Comparison of ENCODE assay signal across 20 mouse cellular contexts in genomic region chr2:29504848-29505247, GRCm38 (mm10).
A peak's percentile ranks its signal among the peaks of the same experiment; 100 is the strongest.
DNase-seq lines count a peak whose midpoint lies in the region; ATAC-seq and TF ChIP-seq lines count a peak whose summit lies in the region.
"Had no signal": no experiment of that assay in that cellular context is flagged by ENCODE, and none has a peak within 500 bp of the region (broad histone marks: within the 10 kb centered on the region; RNA-seq: fewer than 3 reads in every experiment).

No protein-coding gene starts in this region.

- H3K4me2 ChIP-seq in midbrain, embryonic 12.5 days (replicated peaks), result no peak overlapping the region
- H3K4me2 ChIP-seq in midbrain, embryonic 14.5 days (ENCODE audit: low read length), result no peak overlapping the region
- H3K4me2 ChIP-seq in midbrain, embryonic 16.5 days (ENCODE audit: low read length), result no peak overlapping the region
- H3K4me2 ChIP-seq: embryonic facial prominence, embryonic 12.5 days; forebrain, embryonic 13.5 days; forebrain, embryonic 15.5 days had no signal

- H3K9me3 ChIP-seq in midbrain, embryonic 12.5 days, result no peaks in the 10 kb centered on the region
- H3K9me3 ChIP-seq in midbrain, embryonic 10.5 days (replicated peaks), result no peaks in the 10 kb centered on the region
- H3K9me3 ChIP-seq in midbrain, embryonic 14.5 days (ENCODE audit: control insufficient read depth, low read length), result no peaks in the 10 kb centered on the region
- no peaks in the 10 kb centered on the region for H3K9me3 ChIP-seq in midbrain, embryonic 16.5 days (replicated peaks; ENCODE audit: control insufficient read depth, low read length, poor library complexity, severe bottlenecking)
- H3K9me3 ChIP-seq: embryonic facial prominence, embryonic 10.5 days; embryonic facial prominence, embryonic 12.5 days; forebrain, embryonic 13.5 days; forebrain, embryonic 15.5 days had no signal

- no peak for ATAC-seq in midbrain, embryonic 12.5 days (ENCODE audit: low FRiP score, low read depth)
- ATAC-seq in midbrain, embryonic 14.5 days (ENCODE audit: low FRiP score, low TSS enrichment), result no peak
- peak; percentile 66; the same call in 1 of the 2 replicates for ATAC-seq in midbrain, embryonic 16.5 days
- ATAC-seq: forebrain, embryonic 13.5 days; forebrain, embryonic 15.5 days had no signal

- no peak for TF ChIP-seq POLR2A in brain, embryonic 14.5 days (IDR thresholded peaks at IDR 0.05; ENCODE audit: borderline replicate concordance, extremely low read depth, insufficient read depth, insufficient read length, poor library complexity, severe bottlenecking)

- WGBS in midbrain, embryonic 12.5 days, result 66% methylated on average over 6 of the region's 6 CpGs
- 79% methylated on average over 6 of the region's 6 CpGs for WGBS in midbrain, embryonic 10.5 days
- 35% methylated on average over 6 of the region's 6 CpGs for WGBS in midbrain, embryonic 14.5 days
- 39% methylated on average over 6 of the region's 6 CpGs for WGBS in midbrain, embryonic 16.5 days

- H3K27me3 ChIP-seq in midbrain, embryonic 12.5 days, result no peaks in the 10 kb centered on the region
- no peaks in the 10 kb centered on the region for H3K27me3 ChIP-seq in midbrain, embryonic 10.5 days (ENCODE audit: low read depth, poor library complexity, severe bottlenecking)
- H3K27me3 ChIP-seq in midbrain, embryonic 14.5 days (ENCODE audit: control insufficient read depth, insufficient read depth, low read length), result no peaks in the 10 kb centered on the region
- no peaks in the 10 kb centered on the region for H3K27me3 ChIP-seq in midbrain, embryonic 16.5 days (ENCODE audit: control insufficient read depth, insufficient read depth, low read depth, low read length)
- H3K27me3 ChIP-seq: embryonic facial prominence, embryonic 12.5 days; forebrain, embryonic 13.5 days; forebrain, embryonic 15.5 days had no signal

- no peak for DNase-seq in midbrain, embryonic 10.5 days (ENCODE audit: low spot score)
- DNase-seq in brain, embryonic 14.5 days (ENCODE audit: low read depth), result peak; percentile 75
- peak; percentile 72 for DNase-seq in midbrain, embryonic 14.5 days
- no peak for DNase-seq in layer of hippocampus, adult 9-10 months (ENCODE audit: low spot score)
- DNase-seq in kidney, adult 18-20 months, result no peak
- DNase-seq in spleen, adult 18-20 months, result no peak
- DNase-seq: adrenal gland, adult 2 months; adrenal gland, postnatal 10 days; adrenal gland, postnatal 25 days; cerebellum, adult 11-12 months; cerebellum, adult 2 months; cerebellum, adult 9-10 months; cerebellum, postnatal 10 days; cerebellum, postnatal 25 days had no signal

- H3K9ac ChIP-seq in midbrain, embryonic 12.5 days (replicated peaks), result no peak overlapping the region
- no peak overlapping the region for H3K9ac ChIP-seq in midbrain, embryonic 14.5 days (replicated peaks; ENCODE audit: low read length)
- no peak overlapping the region for H3K9ac ChIP-seq in midbrain, embryonic 16.5 days (ENCODE audit: low read depth, low read length)
- H3K9ac ChIP-seq: embryonic facial prominence, embryonic 12.5 days; forebrain, embryonic 13.5 days; forebrain, embryonic 15.5 days had no signal

- no peak overlapping the region for H3K4me3 ChIP-seq in midbrain, embryonic 12.5 days
- H3K4me3 ChIP-seq in midbrain, embryonic 10.5 days, result no peak overlapping the region
- no peak overlapping the region for H3K4me3 ChIP-seq in midbrain, embryonic 14.5 days (replicated peaks; ENCODE audit: low read depth, low read length)
- H3K4me3 ChIP-seq in midbrain, embryonic 16.5 days (ENCODE audit: low read depth, low read length), result no peak overlapping the region
- H3K4me3 ChIP-seq: embryonic facial prominence, embryonic 10.5 days; embryonic facial prominence, embryonic 12.5 days; forebrain, embryonic 13.5 days; forebrain, embryonic 15.5 days had no signal

- peaks cover 28% of the 10 kb centered on the region for H3K4me1 ChIP-seq in midbrain, embryonic 12.5 days
- peaks cover 61% of the 10 kb centered on the region for H3K4me1 ChIP-seq in midbrain, embryonic 10.5 days
- H3K4me1 ChIP-seq in midbrain, embryonic 14.5 days (ENCODE audit: control insufficient read depth, insufficient read depth, low read length), result peaks cover 42% of the 10 kb centered on the region
- peaks cover 26% of the 10 kb centered on the region for H3K4me1 ChIP-seq in midbrain, embryonic 16.5 days (ENCODE audit: control insufficient read depth, insufficient read depth, low read length)

- H3K27ac ChIP-seq in midbrain, embryonic 12.5 days (replicated peaks), result peak overlapping the region; percentile 42
- H3K27ac ChIP-seq in midbrain, embryonic 10.5 days (replicated peaks), result no peak overlapping the region
- H3K27ac ChIP-seq in midbrain, embryonic 14.5 days (replicated peaks; ENCODE audit: low read depth, low read length), result peak overlapping the region; percentile 74
- peak overlapping the region; percentile 71 for H3K27ac ChIP-seq in midbrain, embryonic 16.5 days (ENCODE audit: low read length)
- H3K27ac ChIP-seq: embryonic facial prominence, embryonic 12.5 days; forebrain, embryonic 13.5 days; forebrain, embryonic 15.5 days had no signal

- no peak for TF ChIP-seq CTCF in brain, embryonic 14.5 days (IDR thresholded peaks at IDR 0.05; ENCODE audit: borderline replicate concordance, extremely low read depth, insufficient read depth, insufficient read length)

- H3K36me3 ChIP-seq in midbrain, embryonic 12.5 days, result no peaks in the 10 kb centered on the region
- no peaks in the 10 kb centered on the region for H3K36me3 ChIP-seq in midbrain, embryonic 10.5 days
- peaks cover 6% of the 10 kb centered on the region; the same call in 1 of the 2 replicates for H3K36me3 ChIP-seq in midbrain, embryonic 14.5 days (ENCODE audit: control insufficient read depth, insufficient read depth, low read length)
- peaks cover 4% of the 10 kb centered on the region; the same call in 1 of the 2 replicates for H3K36me3 ChIP-seq in midbrain, embryonic 16.5 days (ENCODE audit: control insufficient read depth, insufficient read depth, low read length)
- H3K36me3 ChIP-seq: forebrain, embryonic 15.5 days had no signal

Comparison
In these comparisons a context has a peak if more than half of its experiments do, and no peak if none do; other contexts are left out.
1. DNase-seq: peak in brain, embryonic 14.5 days (single experiment) and midbrain, embryonic 14.5 days (single experiment); none in midbrain, embryonic 10.5 days (single experiment), layer of hippocampus, adult 9-10 months (single experiment), kidney, adult 18-20 months (single experiment) and spleen, adult 18-20 months (0 of 2).